Mouse (Mus musculus): Measurements from ENCODE around the gene Sema4b. TPM values are rescaled to one million over a fixed set of nuclear protein-coding genes. Genes with fewer than 3 reads are reported as not detected.

The Sema4b gene
- polyA plus RNA-seq, 1 experiment from 2014 or later: 20.9 TPM

DNA sequence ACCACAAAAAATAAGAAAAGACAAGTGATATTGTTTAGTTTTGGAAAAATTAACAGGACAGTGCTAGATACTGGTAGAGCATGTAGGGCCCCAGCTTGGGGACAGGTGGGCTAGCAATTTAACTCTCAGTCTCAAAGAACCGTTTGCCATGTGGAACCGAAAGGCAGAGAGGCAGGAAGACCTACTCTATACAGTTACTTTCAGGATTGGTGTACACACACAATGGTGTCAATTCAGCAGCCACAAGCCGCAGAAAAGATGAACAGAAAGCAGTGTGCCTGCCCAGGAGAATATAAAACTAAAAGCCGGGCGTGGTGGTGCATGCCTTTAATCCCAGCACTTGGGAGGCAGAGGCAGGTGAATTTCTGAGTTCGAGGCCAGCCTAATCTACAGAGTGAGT, 6.9 kb upstream of the Sema4b start:
- Histone ChIP-seq H3K4me1 (no peaks in the 10 kb centered on the region), H3K9ac (no peak overlapping the region), H3K27me3 (no peaks in the 10 kb centered on the region), H3K27ac (no peak overlapping the region), H3K4me3 (no peak overlapping the region), H3K36me3 (no peaks in the 10 kb centered on the region), H3K9me3 (replicated peaks) (no peaks in the 10 kb centered on the region), H3K4me2 (replicated peaks) (no peak overlapping the region)
- 91% methylated on average over 6 of the region's 6 CpGs for WGBS
- no peak for ATAC-seq (ENCODE audit: low FRiP score)

DNA sequence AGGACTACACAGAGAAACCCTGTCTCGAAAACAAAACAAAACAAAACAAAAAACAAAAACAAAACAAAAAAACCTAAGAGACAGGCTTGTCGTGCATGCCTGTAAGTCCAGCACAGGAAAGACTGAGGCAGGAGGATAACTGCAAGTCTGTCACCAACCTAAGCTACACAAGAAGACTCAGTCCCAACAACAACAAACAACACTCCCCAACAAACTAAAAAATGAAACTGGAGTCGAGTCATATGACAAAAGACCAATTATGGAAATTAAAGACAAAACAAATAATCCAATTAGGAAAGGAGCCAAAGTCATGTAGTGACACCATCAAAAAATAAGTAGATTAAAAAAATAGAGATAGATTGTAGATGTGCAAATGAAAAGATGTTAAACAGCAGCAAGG, 6.4 kb upstream of the Sema4b start:
- H3K4me2 ChIP-seq (replicated peaks): no peak overlapping the region
- H3K9ac ChIP-seq: no peak overlapping the region
- H3K9me3 ChIP-seq (replicated peaks): no peaks in the 10 kb centered on the region
- ATAC-seq (ENCODE audit: low FRiP score): no peak
- 78% methylated on average over 3 of the region's 3 CpGs for WGBS
- no peaks in the 10 kb centered on the region for H3K27me3 ChIP-seq
- no peak overlapping the region for H3K4me3 ChIP-seq
- H3K4me1 ChIP-seq: no peaks in the 10 kb centered on the region
- no peak overlapping the region for H3K27ac ChIP-seq
- H3K36me3 ChIP-seq: no peaks in the 10 kb centered on the region

DNA sequence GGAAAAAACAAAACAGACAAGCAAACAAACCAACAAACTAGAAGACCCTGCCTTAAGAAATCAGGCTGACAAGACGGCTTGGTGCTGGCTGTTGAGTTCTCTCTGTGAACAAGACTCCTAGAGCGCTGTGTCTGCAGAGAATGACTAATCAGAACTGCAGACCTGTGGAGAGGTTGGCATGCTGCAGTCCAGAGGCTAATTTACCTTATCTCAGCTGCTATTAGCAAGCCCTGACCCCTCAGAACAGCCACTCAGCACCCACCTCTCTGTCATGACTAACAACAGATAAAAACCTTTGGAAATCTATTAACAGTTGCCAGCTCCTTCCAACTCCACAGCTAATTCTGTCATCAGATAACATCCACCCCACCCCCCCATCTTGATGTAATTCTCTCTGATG, 5.6 kb upstream of the Sema4b start:
- ATAC-seq (ENCODE audit: low FRiP score): no peak
- 0 out of 2 replicates have a peak, but pooled peaks cover 2% of the 10 kb centered on the region for H3K4me1 ChIP-seq
- H3K36me3 ChIP-seq: no peaks in the 10 kb centered on the region
- H3K27ac ChIP-seq: no peak overlapping the region
- no peak overlapping the region for H3K4me2 ChIP-seq (replicated peaks)
- no peak overlapping the region for H3K9ac ChIP-seq
- WGBS: 73% methylated on average over 2 of the region's 2 CpGs
- no peak overlapping the region for H3K4me3 ChIP-seq
- H3K9me3 ChIP-seq (replicated peaks): no peaks in the 10 kb centered on the region
- no peaks in the 10 kb centered on the region for H3K27me3 ChIP-seq

DNA sequence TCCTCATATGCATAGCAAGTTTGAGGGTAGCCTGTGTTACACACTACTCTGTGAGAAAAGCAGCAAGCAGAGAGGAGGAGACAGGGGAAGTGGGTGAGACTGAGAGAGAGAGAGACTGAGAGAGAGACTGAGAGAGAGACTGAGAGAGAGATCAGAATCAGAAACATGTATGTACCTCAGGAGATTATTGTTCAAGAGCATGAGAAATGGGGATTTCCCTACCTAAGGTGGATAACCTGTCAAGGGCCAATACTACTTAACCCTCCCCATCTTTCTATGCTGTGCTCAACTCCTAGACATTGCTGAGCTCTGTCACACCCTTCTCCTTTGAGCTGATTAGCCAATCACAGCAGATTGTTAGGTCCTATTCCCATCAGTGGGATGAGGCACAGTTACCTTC, 4.5 kb upstream of the Sema4b start:
- no peak overlapping the region for H3K9ac ChIP-seq
- H3K4me2 ChIP-seq (replicated peaks): no peak overlapping the region
- no peak for ATAC-seq (ENCODE audit: low FRiP score)

DNA sequence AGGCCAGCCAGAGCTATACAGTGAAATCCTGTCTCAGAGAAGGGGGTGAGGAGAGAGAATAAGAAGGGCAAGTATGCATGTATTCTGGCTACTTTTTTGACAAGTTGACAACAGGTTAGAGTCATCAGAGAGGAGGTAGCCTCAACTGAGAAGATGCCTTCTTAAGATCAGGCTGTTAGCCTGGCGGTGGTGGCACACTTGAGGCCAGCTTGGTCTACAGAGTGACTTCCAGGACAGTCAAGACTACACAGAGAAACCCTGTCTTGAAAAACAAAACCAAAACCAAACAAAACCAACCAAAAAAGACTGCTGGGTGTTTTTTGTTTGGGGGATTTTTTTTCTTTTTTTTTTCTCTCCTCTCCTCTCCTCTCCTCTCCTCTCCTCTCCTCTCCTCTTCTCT, 3.2 kb upstream of the Sema4b start:
- Histone ChIP-seq H3K4me1 (peaks cover 25% of the 10 kb centered on the region), H3K27me3 (no peaks in the 10 kb centered on the region), H3K9me3 (replicated peaks) (no peaks in the 10 kb centered on the region), H3K9ac (no peak overlapping the region), H3K27ac (no peak overlapping the region), H3K36me3 (no peaks in the 10 kb centered on the region), H3K4me3 (no peak overlapping the region), H3K4me2 (replicated peaks) (no peak overlapping the region)
- no peak for ATAC-seq (ENCODE audit: low FRiP score)
- 91% methylated on average over 1 of the region's 1 CpGs for WGBS

More for the DNA sequence above, 4.5 kb upstream of the Sema4b start:
- Histone ChIP-seq H3K27ac (no peak overlapping the region), H3K4me1 (peaks cover 12% of the 10 kb centered on the region), H3K4me3 (no peak overlapping the region), H3K9me3 (replicated peaks) (no peaks in the 10 kb centered on the region), H3K36me3 (no peaks in the 10 kb centered on the region), H3K27me3 (no peaks in the 10 kb centered on the region)

DNA sequence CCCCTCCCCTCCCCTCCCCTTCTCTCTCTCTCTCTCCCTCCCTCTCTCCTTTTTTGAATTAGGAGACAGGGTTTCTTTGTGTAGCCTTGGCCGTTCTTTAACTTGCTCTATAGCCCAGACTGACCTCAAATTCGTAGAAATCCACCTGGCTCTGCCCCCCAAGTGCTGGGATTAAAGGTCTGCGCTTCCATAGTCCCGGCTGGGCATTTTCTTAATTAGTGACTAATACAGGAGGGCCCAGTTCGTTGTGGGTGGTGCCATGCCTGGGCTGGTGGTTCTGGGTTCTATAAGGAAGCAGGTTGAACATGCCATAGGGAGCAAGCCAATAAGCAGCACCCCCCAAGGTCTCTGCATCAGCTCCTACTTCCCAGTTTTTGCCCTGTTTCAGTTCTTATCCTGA, 2.7 kb upstream of the Sema4b start:
- no peak overlapping the region for H3K4me3 ChIP-seq
- no peak overlapping the region for H3K9ac ChIP-seq
- ATAC-seq (ENCODE audit: low FRiP score): no peak
- H3K4me2 ChIP-seq (replicated peaks): no peak overlapping the region
- no peaks in the 10 kb centered on the region for H3K36me3 ChIP-seq
- 53% methylated on average over 5 of the region's 5 CpGs for WGBS
- no peaks in the 10 kb centered on the region for H3K9me3 ChIP-seq (replicated peaks)
- H3K27ac ChIP-seq: no peak overlapping the region
- H3K27me3 ChIP-seq: no peaks in the 10 kb centered on the region
- peaks cover 30% of the 10 kb centered on the region for H3K4me1 ChIP-seq

DNA sequence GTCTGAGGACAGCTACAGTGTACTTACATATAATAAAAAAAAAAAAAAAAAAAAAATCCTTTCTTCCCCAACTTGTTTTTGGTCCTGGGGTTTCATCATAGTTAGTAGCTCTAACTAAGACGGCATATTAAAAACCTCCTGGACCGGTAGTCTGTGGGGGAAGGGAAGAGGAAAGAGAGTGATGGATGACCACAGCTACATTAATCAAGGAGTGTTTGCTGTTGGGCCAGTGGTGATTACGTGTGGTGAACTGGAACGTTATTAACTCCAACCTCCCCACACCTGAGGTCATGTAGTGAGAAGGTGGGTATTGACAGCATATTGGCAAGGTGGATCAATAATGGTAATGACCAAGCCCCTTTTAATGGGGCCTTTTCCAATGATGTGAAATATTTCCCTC, 2.1 kb upstream of the Sema4b start:
- H3K27ac ChIP-seq: peak overlapping the region; percentile 58

DNA sequence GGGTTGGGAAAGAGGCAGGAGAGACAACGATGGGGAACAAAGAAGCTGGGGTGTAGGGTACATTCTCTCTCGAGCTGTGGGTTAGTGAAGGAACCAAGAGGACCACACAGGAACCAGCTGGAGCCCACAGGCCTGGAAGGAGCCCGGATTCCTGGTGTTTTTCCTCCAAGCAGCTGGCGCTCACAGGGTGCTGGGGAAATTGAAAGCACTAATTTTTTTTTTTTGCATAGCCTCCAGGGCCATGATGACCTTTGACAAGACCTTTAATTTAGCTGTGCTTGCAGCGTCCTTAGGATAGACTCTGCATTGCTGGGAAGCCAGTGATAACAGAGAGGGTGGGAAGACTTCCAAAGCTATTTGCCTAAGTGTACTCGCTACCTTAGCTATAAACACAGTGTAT, 1.7 kb upstream of the Sema4b start:
- ATAC-seq (ENCODE audit: low FRiP score): no peak
- Histone ChIP-seq H3K36me3 (no peaks in the 10 kb centered on the region), H3K9me3 (replicated peaks) (no peaks in the 10 kb centered on the region), H3K9ac (no peak overlapping the region), H3K27me3 (no peaks in the 10 kb centered on the region), H3K4me3 (no peak overlapping the region), H3K27ac (peak overlapping the region; percentile 58), H3K4me1 (peaks cover 37% of the 10 kb centered on the region), H3K4me2 (replicated peaks) (no peak overlapping the region)
- 56% methylated on average over 6 of the region's 6 CpGs for WGBS

More for the DNA sequence above, 2.1 kb upstream of the Sema4b start:
- Histone ChIP-seq H3K4me3 (no peak overlapping the region), H3K9me3 (replicated peaks) (no peaks in the 10 kb centered on the region), H3K4me2 (replicated peaks) (no peak overlapping the region), H3K4me1 (peaks cover 35% of the 10 kb centered on the region), H3K9ac (no peak overlapping the region), H3K27me3 (no peaks in the 10 kb centered on the region), H3K36me3 (no peaks in the 10 kb centered on the region)
- no peak for ATAC-seq (ENCODE audit: low FRiP score)
- 47% methylated on average over 4 of the region's 4 CpGs for WGBS

DNA sequence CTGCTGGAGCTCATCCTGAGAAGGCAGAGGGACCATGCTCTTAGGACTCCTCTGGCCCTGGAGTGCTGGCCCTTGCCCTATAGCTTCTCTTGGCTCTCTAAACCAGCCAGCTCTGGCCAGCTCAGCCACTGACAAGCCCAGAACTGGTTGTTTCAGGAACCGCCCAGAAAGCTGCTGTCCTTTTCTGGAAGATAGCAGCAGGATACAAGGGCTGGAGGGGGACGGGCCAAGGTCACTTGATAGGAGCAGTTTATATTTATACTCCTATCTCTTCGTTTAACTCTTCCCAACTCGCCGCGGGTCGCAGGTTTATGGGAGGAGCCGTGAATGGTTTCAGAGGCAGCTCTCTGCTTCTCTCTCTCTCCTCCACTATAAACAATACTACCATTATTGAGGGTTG, 620 bp upstream of the Sema4b start:
- Histone ChIP-seq H3K4me3 (peak overlapping the region; percentile 50; the same call in 1 of the 2 replicates), H3K9me3 (replicated peaks) (no peaks in the 10 kb centered on the region), H3K9ac (peak overlapping the region; percentile 62; the same call in 1 of the 2 replicates), H3K36me3 (no peaks in the 10 kb centered on the region), H3K4me2 (replicated peaks) (peak overlapping the region; percentile 69), H3K4me1 (peaks cover 37% of the 10 kb centered on the region), H3K27ac (peak overlapping the region; percentile 90), H3K27me3 (no peaks in the 10 kb centered on the region)
- WGBS: 18% methylated on average over 8 of the region's 8 CpGs
- no peak for ATAC-seq (ENCODE audit: low FRiP score)

DNA sequence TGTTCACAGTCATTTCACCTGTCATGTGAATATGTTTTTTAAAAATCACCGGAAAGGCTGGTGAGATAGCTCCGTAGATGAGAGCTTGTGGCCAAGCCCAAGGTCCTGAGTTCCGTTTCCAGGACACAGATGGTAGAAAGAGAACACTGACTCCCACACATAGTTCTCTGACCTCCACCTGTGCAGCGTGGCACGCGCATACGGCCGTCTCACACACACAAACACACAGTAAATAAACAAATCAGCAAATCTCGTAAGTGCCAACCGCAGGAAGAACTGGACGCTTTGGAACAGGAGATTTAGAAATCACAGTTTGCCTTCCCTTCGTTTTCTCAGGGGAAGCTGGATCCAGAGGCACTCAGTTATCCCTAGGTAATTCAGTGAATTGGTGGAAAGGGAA, 860 bp downstream of the Sema4b start:
- peak overlapping the region; percentile 90 for H3K27ac ChIP-seq
- 57% methylated on average over 12 of the region's 12 CpGs for WGBS
- no peaks in the 10 kb centered on the region for H3K27me3 ChIP-seq
- H3K4me2 ChIP-seq (replicated peaks): peak overlapping the region; percentile 69
- H3K36me3 ChIP-seq: no peaks in the 10 kb centered on the region
- peak overlapping the region; percentile 50 for H3K4me3 ChIP-seq
- no peak for ATAC-seq (ENCODE audit: low FRiP score)
- H3K4me1 ChIP-seq: peaks cover 52% of the 10 kb centered on the region
- peak overlapping the region; percentile 62 for H3K9ac ChIP-seq
- no peaks in the 10 kb centered on the region for H3K9me3 ChIP-seq (replicated peaks)

DNA sequence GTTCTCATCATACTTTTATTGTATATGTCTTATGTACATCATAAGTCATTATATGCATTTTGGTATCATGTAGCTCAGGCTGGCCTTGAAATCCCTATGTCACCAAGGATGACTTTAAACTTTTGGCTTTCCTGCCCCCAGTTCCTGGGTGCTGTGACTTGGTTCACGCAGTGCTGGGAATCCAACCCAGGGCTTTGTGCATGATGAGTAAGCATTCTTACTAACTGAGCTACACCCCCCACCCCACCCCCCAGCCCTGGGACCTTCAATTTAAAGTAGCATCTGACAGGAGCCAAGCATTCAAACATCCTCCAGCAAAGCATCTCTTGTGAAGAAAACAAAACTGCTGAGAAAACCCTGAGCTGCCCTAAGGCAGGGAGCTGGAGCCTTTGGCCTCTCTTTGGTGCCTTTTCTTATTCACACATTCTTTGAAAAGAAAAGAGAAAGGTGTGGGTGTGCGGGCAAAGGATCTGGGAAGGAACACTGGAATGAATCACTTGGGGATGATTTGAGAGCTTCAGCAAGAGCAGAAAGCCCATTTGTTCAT, 2.0 kb downstream of the Sema4b start:
- H3K4me3 ChIP-seq: no peak overlapping the region
- peaks cover 58% of the 10 kb centered on the region for H3K4me1 ChIP-seq
- H3K4me2 ChIP-seq (replicated peaks): no peak overlapping the region
- ATAC-seq (ENCODE audit: low FRiP score): no peak
- H3K9me3 ChIP-seq (replicated peaks): no peaks in the 10 kb centered on the region
- H3K9ac ChIP-seq: 0 out of 2 replicates have a peak overlapping the region, but pooled peaks have one; percentile 36
- peak overlapping the region; percentile 48 for H3K27ac ChIP-seq
- no peaks in the 10 kb centered on the region for H3K27me3 ChIP-seq
- H3K36me3 ChIP-seq: no peaks in the 10 kb centered on the region
- 66% methylated on average over 2 of the region's 2 CpGs for WGBS

DNA sequence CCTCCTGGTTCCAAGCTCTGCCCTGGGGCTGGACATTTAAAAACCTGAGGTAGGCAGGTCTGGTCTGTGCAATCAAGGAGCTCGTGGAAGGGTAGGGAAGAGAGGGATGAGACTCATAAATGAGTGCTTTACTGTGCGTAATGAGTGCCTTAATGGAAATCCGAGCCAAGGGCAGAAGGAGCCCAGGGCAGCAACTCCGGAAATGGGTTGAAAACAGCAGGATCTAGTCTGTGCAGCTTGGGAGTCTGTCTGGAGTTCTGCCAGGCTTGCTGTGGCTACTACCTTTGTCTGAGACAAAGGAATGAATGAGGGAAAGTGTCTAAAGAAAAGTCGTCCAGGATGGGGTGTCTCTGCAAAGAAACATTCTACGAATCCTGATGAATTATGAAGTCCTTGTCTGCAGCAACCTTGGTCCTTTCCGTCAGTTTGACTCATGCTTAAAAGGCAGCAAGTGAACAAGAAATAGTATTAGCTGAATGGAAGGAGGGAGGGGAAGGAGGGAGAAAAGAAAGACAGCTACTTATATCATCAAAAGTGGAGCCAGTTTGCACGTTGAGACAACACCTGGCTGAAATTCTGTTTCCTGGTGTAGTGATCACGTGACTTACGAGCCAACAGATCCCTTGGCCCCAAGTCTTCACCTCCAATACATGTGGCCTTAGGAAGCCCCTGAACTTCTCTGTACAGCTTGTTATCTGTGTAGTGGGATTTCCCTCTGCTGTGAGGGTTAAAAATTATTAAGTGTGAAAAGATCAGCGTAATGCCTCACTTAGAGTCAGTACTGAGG, 2.7 kb downstream of the Sema4b start:
- 46% methylated on average over 11 of the region's 11 CpGs for WGBS
- Histone ChIP-seq H3K4me3 (no peak overlapping the region), H3K27ac (peak overlapping the region; percentile 48), H3K4me1 (peaks cover 65% of the 10 kb centered on the region), H3K9ac (0 out of 2 replicates have a peak overlapping the region, but pooled peaks have one; percentile 36), H3K9me3 (replicated peaks) (no peaks in the 10 kb centered on the region), H3K4me2 (replicated peaks) (no peak overlapping the region), H3K27me3 (no peaks in the 10 kb centered on the region), H3K36me3 (no peaks in the 10 kb centered on the region)
- ATAC-seq (ENCODE audit: low FRiP score): no peak

DNA sequence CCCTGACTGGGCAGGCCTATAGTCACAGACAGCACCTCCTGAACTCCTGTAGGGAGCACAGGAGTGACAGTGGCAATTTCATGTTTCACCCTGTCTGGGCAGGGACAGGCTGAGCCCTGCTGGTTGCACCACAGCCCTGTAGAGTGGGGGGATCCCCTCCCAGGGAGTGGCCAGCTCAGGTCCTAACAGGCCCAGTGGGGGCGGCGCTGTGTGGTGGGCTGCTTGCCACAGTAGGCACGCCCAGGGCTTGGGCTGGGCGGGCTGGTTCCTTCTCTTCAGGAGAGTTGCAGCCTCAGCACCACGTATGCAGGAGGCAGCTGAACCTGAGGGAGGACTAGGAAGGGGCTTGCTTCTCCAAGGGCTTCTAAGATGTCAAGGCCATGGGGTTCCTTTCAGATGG, 4.8 kb downstream of the Sema4b start:
- WGBS: 46% methylated on average over 5 of the region's 5 CpGs
- H3K27me3 ChIP-seq: no peaks in the 10 kb centered on the region
- no peak for ATAC-seq (ENCODE audit: low FRiP score)
- 0 out of 2 replicates have a peak overlapping the region, but pooled peaks have one; percentile 13 for H3K9ac ChIP-seq
- no peak overlapping the region for H3K4me3 ChIP-seq
- no peaks in the 10 kb centered on the region for H3K36me3 ChIP-seq
- H3K4me2 ChIP-seq (replicated peaks): 0 out of 2 replicates have a peak overlapping the region, but pooled peaks have one; percentile 3
- H3K27ac ChIP-seq: peak overlapping the region; percentile 87
- H3K4me1 ChIP-seq: peaks cover 62% of the 10 kb centered on the region
- H3K9me3 ChIP-seq (replicated peaks): no peaks in the 10 kb centered on the region
